Mouse (Mus musculus): ENCODE results near the gene Ctss. TPM values are rescaled to one million over a fixed set of nuclear protein-coding genes. Genes with fewer than 3 reads are reported as not detected.

The Ctss gene
- polyA plus RNA-seq, 3 experiments from 2014 or later = 244 to 569 (median 448) TPM

DNA sequence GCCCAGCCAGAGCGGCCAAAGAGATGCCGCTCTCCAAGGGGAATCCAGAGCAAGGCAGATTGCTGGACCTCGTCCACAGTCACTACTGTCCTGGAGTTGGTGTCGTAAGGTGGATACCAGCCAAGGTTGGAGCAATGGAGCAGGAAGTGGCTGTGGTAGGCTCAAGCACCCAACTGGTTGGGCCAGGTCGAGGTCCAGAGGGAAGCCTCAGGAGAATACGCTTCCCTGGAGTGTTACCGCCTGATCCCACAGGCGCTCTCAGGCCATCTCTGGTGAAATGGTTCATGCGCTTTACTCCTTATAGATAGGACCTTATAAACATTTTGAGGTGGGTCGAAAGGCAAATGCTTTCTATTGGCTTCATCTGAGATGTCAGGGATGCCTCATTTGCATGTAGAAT is 12.3 kb downstream of the Ctss start:
- no peak for ATAC-seq

DNA sequence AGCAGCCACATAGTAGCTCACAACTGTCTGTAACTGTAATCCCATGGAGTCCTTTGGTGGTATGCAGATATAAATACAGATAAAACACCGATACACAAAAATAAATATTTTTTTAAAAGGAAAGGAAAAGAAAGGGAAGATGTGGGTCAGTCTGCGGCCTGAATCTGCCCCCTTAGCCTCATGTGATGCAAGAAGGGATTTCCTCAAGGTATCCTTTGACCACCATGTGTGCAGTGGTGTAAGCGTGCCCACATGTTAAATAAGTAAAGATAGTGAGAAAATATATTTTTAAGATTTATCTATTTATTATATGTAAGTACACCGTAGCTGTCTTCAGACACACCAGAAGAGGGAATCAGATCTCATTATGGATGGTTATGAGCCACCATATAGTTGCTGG is 13.3 kb downstream of the Ctss start:
- ATAC-seq = no peak

DNA sequence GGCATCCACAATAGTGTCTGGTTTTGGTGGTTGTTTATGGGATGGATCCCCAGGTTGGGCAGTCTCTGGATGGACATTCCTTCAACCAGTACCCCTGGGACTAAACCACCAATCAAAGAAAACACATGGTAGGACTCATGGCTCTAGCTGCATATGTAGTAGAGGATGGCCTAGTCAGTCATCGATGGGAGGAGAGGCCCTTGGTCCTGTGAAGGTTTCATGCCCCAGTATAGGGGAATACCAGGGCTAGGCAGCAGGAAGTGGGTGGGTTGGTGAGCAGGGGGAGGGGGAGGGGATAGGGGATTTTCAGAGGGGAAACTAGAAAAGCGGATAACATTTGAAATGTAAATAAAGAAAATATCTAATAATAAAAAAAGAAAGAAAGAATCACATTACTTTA is 14.6 kb downstream of the Ctss start:
- ATAC-seq = peak; percentile 66

DNA sequence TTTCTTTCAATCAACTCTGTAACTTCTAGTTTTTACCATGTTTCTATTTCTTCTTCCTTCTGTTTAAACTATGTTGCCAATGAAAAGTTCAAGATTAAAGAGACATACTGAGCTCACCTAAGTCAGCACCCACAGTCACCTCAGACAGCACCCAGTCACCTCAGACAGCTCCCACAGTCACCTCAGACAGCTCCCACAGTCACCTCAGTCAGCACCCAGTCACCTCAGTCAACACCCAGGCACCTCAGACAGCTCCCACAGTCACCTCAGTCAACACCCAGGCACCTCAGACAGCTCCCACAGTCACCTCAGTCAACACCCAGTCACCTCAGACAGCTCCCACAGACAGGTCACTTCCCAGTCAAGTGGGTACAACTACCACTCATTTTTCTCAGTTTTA is 15.6 kb downstream of the Ctss start:
- ATAC-seq = no peak

DNA sequence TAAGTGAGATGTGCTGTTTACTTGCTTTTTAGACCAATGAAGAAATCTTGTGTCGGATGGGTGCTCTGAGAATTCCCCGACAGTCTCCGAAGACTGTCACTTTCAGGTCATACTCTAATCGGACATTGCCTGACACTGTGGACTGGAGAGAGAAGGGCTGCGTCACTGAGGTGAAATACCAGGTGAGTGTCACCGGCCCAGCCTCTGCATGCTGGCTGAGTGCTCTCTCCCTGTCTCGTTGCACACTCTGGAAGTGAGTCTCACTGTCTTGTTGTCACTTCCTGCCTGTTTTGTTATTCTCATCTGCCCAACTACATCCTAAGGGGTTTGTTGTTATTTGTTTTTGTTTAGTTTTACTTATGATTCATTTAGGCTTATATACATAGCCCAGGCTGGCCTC is 16.4 kb downstream of the Ctss start:
- ATAC-seq = no peak

DNA sequence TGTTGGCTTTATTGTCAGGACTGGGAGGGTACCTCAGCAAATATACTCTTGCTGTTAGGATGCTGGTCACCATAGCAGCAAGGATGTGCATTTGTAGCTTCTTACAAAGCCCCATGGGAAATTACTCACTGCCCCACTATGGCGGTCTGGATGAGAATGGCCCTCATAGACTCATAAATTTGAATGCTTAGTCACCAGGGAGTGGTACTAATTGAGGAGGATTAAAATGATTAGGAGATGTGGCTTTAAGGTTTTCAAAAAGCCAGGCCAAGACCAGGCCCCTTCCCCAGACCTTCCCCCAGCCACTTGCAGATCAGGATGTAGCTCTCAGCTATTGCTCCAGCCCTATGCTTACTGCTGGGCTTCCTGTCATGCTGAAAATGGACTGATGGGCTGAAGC is 23.6 kb downstream of the Ctss start:
- no peak for ATAC-seq

DNA sequence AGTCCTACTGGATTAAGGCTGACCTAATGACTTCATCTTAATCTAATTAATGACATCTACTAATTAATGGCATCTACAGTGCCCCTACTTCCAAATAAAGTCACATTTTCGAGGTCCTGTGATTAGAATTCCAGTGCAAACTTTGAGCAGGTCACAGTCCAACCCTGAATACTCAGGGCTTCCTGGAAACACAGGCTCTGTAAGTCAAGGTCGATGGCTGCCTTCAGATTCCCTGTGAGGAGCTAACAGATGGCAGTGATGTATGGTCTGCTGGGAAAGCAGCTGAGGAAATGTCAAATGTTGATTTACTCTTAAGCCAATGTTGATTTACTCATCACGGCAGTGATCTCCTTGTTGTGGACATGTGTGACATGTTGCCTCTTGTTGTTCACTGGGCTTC is 27.4 kb downstream of the Ctss start:
- no peak for ATAC-seq

DNA sequence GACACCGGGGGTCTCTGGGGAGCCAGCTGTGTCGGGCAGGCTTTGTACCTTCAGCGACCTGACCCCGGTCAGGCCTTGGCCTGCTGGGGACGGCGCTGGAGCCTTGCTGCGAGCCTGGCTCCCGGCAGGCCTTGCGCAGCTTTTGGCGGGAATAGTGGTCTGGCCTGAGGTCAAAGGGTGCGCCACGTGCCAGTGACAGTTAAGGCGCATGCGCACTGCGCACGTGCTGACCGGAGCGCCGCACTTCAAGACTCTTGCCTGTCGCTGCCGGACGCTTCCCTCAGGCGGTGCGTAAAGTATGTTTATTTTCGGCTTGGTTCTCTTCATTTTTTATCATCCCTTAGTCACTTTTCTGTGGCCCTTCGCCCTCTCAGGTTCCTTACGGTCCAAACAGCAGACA is 32.9 kb downstream of the Ctss start, which contains the start of gene Hormad1:
TSS of gene Hormad1 (plus strand) at position 241 of the 400 bp plus-strand sequence.
- ATAC-seq = no peak

DNA sequence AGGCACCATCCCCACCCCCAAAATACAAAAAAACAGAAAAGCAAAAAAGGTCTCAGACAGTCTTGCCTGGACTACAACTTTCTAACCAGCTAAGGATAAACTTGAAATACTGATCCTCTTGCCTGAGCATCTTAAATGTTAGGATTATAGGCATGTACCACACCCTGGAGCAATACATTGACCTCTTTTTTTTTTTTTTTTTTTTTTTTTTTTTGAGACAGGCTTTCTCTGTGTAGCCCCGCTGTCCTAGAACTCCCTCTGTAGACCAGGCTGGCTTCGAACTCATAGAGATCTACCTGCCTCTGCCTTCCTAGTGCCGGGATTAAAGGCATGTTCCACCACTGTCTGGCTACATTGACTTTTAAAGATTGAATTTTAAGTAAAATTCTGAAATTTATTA is 34.2 kb downstream of the Ctss start:
- ATAC-seq = no peak

DNA sequence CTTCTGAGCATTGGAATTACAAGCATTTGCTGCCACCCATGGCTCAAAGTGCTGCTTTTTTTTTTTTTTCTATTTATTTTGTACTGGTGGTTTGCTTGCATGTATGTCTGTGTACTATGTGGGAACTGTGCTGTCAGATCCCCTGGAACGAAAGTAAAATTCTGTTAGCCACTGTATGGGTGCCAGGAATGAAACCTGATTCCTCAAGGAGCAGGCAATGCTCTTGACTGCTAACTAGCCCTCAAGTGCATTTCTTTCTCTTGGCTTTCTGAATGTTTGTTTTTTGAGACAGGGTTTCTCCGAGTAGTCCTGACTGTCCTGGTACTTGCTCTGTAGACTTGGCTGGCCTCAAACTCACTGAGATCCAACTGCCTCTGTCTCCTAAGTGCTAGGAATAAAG is 35.2 kb downstream of the Ctss start:
- ATAC-seq = no peak

DNA sequence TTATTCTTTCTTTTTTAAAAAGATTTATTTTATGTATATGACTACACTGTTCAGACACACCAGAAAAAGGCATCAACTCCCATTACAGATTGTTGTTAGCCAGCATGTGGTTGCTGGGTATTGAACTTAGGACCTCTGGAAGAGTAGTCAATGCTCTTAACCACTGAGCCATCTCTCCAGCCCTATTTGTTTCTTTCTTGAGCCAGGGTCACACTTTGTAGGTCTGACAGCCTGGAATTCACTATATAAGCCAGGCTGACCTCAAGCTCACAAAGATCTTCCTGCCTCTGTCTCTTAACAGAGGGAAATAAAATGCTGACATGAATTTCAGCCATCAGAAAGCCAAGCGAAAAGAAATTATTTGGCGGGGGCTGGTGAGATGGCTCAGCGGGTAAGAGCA is 43.0 kb downstream of the Ctss start:
- ATAC-seq = no peak

DNA sequence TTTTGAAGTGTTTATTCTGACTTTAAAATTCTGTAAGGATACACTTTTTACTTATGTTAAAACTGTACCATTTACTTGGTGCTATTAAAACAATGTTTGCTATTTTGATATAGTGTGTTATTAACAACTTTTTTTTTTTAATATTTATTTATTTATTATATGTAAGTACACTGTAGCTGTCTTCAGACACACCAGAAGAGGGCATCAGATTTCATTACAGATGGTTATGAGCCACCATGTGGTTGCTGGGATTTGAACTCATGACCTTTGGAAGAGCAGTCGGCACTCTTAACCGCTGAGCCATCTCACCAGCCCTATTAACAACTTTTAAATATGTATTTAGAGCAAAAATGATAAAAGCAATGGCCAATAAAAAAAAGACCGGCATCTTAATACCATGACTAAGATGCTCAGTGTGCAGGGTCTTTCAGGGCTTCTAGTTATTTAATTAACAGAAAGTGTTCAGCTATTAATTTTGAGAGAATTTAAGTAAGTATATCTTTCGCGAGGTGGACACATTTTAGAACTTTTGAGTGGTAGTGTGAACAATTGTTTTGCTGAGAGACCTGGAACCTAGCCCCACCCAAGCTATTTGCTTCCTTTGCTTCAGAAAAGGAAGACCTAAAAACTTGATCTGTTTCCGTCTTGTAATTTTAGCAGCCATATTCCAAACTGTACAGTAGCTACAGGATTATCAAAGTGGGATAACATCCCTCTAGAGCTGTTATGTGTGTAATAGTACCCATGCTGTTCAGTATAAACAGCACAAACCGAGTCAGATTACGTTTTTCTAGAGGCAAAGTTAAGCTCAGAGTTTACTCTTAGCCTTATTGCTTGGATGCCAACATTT is 61.4 kb downstream of the Ctss start:
- no peak for ATAC-seq

DNA sequence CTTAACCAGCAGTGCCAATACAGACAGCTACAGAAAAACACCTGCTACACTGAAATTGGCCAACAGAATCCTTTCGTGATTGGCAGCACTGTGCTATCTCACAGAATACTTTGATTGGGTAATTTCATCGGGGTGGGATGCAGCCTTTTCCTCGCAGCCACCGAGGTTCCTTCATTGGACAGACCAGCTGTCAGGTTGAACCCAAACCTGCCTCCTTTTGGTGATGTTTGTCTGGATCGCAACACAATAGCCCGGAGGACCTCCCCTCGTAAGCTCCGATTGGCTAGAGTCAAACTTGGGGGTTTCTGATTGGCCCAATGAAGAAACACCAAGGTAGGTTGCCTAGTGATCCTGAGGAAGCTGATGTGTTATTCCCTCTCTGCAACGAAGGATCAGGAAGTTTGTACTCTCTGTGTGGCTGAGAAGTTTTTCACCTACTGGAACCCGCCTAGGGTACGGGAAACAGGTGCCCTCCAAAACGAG is 62.1 kb downstream of the Ctss start, which contains the start of gene Golph3l:
TSS of gene Golph3l (plus strand) at position 331 of the 483 bp plus-strand sequence.
- ATAC-seq = peak; percentile 100

DNA sequence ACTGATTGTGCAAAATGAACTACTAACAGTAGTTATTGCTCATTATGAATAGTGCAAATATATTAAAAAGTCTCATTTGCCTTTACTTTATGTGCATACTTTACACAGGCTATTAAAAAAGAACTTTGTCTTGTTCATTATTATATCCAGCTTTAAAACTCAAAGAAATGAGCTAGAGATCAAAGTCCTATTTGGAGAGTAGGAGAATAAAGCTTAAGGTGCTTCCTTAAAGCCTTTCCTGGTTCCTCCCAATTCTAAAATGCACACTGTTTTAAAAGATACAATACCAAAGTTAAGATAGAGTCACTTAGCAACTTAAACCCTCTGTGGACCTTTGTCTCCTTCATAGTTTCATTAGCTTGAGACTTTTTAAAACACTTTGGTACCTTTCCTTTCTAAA is 72.1 kb downstream of the Ctss start:
- ATAC-seq = no peak

DNA sequence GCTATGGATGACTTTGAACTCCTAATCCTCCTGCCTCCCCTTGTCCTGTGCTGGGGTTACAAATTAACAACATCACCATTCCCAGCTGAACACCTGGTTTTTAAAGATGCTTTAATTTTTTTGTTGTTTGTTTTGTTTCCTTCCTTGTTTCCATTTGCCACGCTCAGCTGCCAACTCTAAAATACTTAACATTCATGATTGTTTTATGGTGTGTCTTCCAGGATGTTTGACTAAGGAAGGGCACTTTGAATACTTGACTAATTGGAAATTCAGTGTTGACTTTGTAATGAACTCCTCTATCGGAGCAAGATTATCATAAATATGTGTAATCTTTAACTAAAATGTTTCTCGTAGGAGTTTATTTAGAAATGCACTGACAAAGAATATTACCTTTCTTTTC is 74.7 kb downstream of the Ctss start:
- no peak for ATAC-seq

Other genes with a start within 250 kb of the Ctss start
- 10 to 100 TPM; 17.8 to 18.5 (median 18.3) TPM for gene Mindy1, start 245.4 kb upstream of the Ctss start, polyA plus RNA-seq (2017; shearing (Covaris generic))
- gene Prune1, start 244.7 kb upstream of the Ctss start, polyA plus RNA-seq (2017; shearing (Covaris generic)) = 10 to 100 TPM in 1 of 3 experiments, 1 to 10 TPM in 2; 7.5 to 11.0 (median 8.8) TPM
- gene Anxa9, start 219.6 kb upstream of the Ctss start, polyA plus RNA-seq (2017; shearing (Covaris generic)) = under 1 TPM; 0.64 to 0.92 (median 0.91) TPM
- 100 to 1,000 TPM; 151 to 215 (median 154) TPM for gene Cers2, start 212.0 kb upstream of the Ctss start, polyA plus RNA-seq (2017; shearing (Covaris generic))
- gene Setdb1, start 169.6 kb upstream of the Ctss start, polyA plus RNA-seq (2017; shearing (Covaris generic)) = 10 to 100 TPM; 16.9 to 24.2 (median 18.5) TPM
- gene 4930558C23Rik, start 123.9 kb upstream of the Ctss start, polyA plus RNA-seq (2017; shearing (Covaris generic)) = not detected
- gene Arnt, start 92.4 kb upstream of the Ctss start, polyA plus RNA-seq (2017; shearing (Covaris generic)) = 10 to 100 TPM; 33.1 to 43.5 (median 36.8) TPM
- gene Ctsk, start 27.5 kb upstream of the Ctss start, polyA plus RNA-seq (2017; shearing (Covaris generic)) = under 1 TPM in 1 of 3 experiments, not detected in 2; 0.44 TPM
- gene Hormad1, start 32.9 kb downstream of the Ctss start, polyA plus RNA-seq (2017; shearing (Covaris generic)) = not detected
- gene Golph3l, start 62.1 kb downstream of the Ctss start, polyA plus RNA-seq (2017; shearing (Covaris generic)) = 10 to 100 TPM; 28.1 to 37.0 (median 31.5) TPM
- 10 to 100 TPM; 68.7 to 89.9 (median 76.3) TPM for gene Ensa, start 98.2 kb downstream of the Ctss start, polyA plus RNA-seq (2017; shearing (Covaris generic))
- 10 to 100 TPM; 50.5 to 86.1 (median 61.6) TPM for gene Mcl1, start 132.0 kb downstream of the Ctss start, polyA plus RNA-seq (2017; shearing (Covaris generic))
- 1 to 10 TPM; 2.0 to 4.6 (median 2.2) TPM for gene Adamtsl4, start 161.1 kb downstream of the Ctss start, polyA plus RNA-seq (2017; shearing (Covaris generic))
- gene Ecm1, start 212.8 kb downstream of the Ctss start, polyA plus RNA-seq (2017; shearing (Covaris generic)) = 100 to 1,000 TPM in 1 of 3 experiments, 10 to 100 TPM in 2; 30.0 to 103 (median 70.1) TPM
- gene Tars2, start 233.4 kb downstream of the Ctss start, polyA plus RNA-seq (2017; shearing (Covaris generic)) = 10 to 100 TPM; 47.7 to 80.0 (median 79.5) TPM